Mouse (Mus musculus) megakaryocyte, embryonic 14.5 days (primary cell): ENCODE data around the gene Cwc15. TPM values are rescaled to one million over a fixed set of nuclear protein-coding genes. Genes with fewer than 3 reads are reported as not detected.
"Not testable (repeated sequence)": the region's sequence is repeated elsewhere in the genome, so short reads cannot be mapped to it uniquely, and the experiment has no call there.

ENCODE experiments used
- H3K27me3 ChIP-seq: replicated peaks from 2 replicates; pipeline ENCODE3; 2012; ENCODE audit warnings: inconsistent platforms
- H3K36me3 ChIP-seq: replicated peaks from 2 replicates; pipeline ENCODE3; 2012; ENCODE audit warnings: low read length, inconsistent platforms, mixed read lengths
- H3K4me1 ChIP-seq: 2 replicates; pipeline ENCODE4 v1.6.1; 2012; ENCODE audit warnings: inconsistent platforms
- H3K4me3 ChIP-seq: replicated peaks from 2 replicates; pipeline ENCODE3; 2012; ENCODE audit warnings: moderate library complexity, mild to moderate bottlenecking, inconsistent platforms
- H3K9me3 ChIP-seq: 2 replicates; pipeline ENCODE4 v1.6.1; 2012; ENCODE audit warnings: inconsistent platforms
- FLI1 ChIP-seq: IDR thresholded peaks from 2 replicates; pipeline ENCODE4 v1.6.1; 2012; ENCODE audit warnings: low read length, inconsistent platforms, mixed read lengths
- GATA1 ChIP-seq: IDR thresholded peaks from 3 replicates; pipeline ENCODE4 v1.6.1; 2012; ENCODE audit warnings: mixed read lengths, low read length, inconsistent platforms, borderline replicate concordance
- polyA plus RNA-seq: library from polyadenylated mRNA; stranded (reverse); fragments of >175 nt; gene quantifications from 2 replicates; pipeline ENCODE4 v1.2.3, GENCODE M21; 2012; ENCODE audit warnings: low replicate concordance; ENCODE audit not compliant: insufficient read depth

Cwc15 gene
- 24.0 TPM in 1 of 2 replicates, not detected in the other for polyA plus RNA-seq

DNA sequence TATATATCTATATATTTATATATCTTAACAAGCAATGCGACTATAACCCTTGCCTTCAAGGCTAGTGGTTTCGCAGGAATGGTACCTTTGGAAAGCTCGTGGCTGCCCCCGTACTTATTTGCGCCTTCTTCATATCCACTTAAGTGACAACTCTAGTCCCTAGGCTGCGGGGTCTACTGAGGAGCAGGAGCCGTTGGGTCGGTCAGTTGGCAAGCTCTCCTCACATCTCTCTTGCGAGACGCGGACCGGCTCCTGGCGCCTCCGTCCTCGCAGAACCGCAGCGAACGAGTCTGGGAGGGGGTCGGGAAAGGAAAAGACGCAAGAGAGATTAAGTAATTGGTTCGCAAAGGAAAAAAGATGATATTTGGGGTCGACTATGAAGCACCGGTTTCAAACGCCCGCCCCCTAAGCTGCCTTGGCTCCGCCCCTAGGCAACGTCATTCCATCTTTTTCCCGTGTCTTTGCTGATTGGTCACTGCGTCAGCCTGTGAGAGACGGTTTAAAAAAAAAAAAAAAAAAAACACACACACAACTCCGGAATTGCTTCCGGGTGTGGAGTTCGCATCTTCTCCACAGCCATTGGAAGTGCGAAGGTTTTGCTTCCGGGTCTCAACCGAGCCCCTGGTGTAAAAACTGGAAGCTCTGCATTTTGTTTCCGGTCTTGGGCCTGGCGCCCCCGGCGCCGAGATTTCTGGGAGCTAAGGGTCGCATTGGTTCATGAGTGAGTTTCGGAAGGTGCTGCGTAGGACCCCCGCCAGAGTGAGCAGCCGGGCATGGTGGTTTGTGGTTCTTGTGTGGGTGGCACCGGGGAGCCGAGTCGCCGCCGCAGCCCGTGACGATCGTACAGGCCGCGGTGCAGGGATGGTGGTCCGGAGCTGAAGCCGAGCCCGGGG lies at the start of gene Cwc15, which contains the start of gene Kdm4d:
Gene Cwc15, plus strand, starts transcription at position 595 of the 893 bp plus-strand sequence.
Gene Kdm4d, minus strand, starts transcription at position 460 of the 893 bp plus-strand sequence.
- Histone ChIP-seq H3K36me3 (peaks cover 36% of the 10 kb centered on the region), H3K4me3 (peak within 1 kb of the TSS; percentile 98), H3K9me3 (no peaks in the 10 kb centered on the region), H3K27me3 (no peaks in the 10 kb centered on the region), H3K4me1 (peaks cover 17% of the 10 kb centered on the region)
- TF ChIP-seq FLI1 (no peak), GATA1 (no peak)

DNA sequence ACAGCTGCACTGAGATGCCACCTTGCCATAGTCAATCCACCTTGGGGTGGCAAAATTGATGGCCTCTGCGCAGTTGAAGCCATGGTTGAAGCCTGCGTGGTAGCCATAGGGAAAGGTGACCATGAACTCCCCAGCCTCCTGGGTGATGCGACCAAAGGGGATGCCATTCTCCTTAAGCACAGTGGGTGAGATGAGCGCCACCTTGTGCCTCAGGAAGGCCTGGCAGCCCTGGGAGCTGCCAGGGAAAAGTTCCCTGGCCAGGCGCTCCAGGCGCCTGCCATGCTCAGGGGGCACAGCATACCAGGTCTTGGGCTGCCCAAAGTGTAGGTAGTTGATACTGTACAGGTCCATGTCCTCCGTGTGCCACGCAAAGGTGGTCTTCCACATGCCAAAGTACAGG lies 49.3 kb upstream of the Cwc15 start:
- H3K4me1 ChIP-seq, H3K9me3 ChIP-seq, H3K4me3 ChIP-seq, H3K36me3 ChIP-seq: not testable (repeated sequence)
- peaks cover 10% of the 10 kb centered on the region for H3K27me3 ChIP-seq

DNA sequence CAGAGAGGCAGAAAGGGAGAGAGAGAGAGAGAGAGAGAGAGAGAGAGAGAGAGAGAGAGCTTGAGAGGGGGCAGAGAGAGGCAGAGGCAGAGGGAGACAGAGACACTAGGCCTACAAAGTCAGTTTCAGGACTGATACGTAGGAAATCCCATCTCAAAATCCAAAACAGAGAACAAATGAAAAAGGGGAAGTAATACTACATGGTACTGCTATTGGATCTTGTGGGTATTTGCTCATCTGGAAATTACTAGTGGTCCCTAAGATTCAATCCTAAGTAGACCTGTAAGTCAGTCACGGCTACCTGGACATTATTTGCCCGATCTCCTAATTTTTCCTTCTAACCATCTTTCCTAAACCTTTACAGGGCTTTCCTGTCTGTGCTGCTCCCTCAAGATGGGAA lies 44.1 kb upstream of the Cwc15 start:
- Histone ChIP-seq H3K4me3 (no peak overlapping the region), H3K27me3 (peaks cover 2% of the 10 kb centered on the region), H3K9me3 (no peaks in the 10 kb centered on the region), H3K4me1 (peaks cover 5% of the 10 kb centered on the region), H3K36me3 (no peaks in the 10 kb centered on the region)
- TF ChIP-seq FLI1, result no peak
- no peak for TF ChIP-seq GATA1

DNA sequence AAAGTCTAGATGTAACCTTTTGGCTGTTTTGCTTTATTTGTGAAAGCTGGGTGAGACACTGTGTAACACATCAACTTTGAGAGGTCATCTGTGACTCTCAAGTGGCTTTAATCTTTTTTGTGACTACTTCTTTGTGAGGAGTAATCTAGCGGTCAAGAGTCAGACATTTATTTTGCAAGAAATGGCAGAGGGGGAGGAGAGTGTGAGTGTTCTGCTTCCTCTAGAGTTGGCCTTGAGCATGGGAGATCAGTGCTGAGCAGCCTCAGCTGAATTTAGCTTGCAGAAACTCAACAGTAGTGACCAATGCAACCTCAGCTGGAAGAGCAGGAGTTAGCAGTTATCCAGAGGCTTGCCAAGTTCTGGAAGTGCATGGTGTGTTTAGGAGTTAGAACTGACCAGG lies 37.9 kb upstream of the Cwc15 start:
- not testable (repeated sequence) for H3K27me3 ChIP-seq, H3K9me3 ChIP-seq, H3K4me1 ChIP-seq, H3K4me3 ChIP-seq, H3K36me3 ChIP-seq

DNA sequence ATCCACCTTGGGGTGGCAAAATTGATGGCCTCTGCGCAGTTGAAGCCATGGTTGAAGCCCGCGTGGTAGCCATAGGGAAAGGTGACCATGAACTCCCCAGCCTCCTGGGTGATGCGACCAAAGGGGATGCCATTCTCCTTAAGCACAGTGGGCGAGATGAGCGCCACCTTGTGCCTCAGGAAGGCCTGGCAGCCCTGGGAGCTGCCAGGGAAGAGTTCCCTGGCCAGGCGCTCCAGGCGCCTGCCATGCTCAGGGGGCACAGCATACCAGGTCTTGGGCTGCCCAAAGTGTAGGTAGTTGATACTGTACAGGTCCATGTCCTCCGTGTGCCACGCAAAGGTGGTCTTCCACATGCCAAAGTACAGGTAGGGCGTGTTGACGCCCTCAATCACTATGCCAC lies 36.7 kb upstream of the Cwc15 start:
- not testable (repeated sequence) for H3K9me3 ChIP-seq, H3K4me1 ChIP-seq, H3K36me3 ChIP-seq, H3K27me3 ChIP-seq, H3K4me3 ChIP-seq

DNA sequence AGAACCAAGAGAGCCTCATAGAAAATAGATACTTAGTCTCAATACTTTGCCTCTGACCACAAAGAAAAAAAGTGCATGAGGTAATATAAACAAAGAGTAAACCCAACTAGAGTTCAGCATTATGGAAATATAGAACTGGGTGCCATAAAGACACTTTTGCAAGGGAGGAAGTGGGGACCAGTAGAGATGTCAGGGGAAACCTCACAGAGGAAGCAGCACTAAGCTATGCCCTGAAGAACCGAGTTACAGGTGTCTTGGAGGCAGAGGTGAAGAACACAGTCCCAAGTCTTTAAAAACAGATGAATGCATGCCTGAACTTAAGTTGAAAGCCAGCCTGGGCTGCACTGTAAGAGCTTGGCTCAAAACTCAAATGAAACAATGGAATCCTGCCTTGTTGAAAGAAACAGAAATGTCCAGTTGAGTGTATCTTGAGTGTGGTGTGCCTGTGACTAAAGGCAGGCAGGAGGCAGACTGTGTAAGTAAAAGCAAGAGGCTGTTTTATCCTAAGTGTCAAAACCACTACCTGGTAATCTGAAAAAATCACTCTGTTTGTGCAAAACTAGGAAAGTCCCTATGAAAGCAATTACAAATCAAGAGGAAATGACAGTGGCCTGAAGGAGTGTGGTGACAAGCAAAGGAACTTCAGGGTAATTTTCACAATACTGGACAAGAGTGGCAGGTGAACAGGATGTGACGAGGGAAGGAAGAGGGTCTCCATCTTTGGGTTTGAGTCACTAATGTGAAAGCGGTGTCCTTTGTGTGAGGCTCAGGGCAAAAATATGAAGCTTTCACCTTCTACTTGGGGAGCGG lies 1.3 kb upstream of the Cwc15 start:
- Histone ChIP-seq H3K4me3 (peak overlapping the region; percentile 71), H3K36me3 (peaks cover 24% of the 10 kb centered on the region), H3K4me1 (peaks cover 17% of the 10 kb centered on the region), H3K27me3 (no peaks in the 10 kb centered on the region), H3K9me3 (no peaks in the 10 kb centered on the region)
- TF ChIP-seq GATA1 (no peak), FLI1 (no peak)

DNA sequence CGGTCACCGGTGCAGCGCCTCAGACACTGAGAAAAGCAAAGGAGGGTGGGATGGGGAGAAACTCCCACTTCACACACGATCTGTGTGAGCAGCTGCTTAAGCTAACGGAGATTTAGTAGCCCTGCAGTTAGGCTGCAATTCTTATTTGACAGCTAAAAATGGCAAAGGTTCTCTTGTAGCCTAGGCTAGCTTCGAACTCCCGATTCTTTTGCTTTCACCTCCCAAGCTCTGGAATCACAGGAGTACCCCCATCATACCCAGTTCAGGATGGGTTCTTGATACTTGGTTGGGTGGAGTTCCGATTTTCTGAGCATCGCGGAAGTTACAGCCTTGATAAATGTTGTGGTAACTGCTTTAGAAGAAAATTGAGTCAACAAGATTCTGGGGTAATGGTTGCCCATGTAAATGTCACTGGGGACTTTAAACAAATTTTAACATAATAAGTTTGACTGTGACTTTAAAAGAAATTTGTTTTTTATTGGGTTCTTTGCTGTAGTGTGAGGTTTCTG lies 553 bp downstream of the Cwc15 start:
- Histone ChIP-seq H3K27me3 (no peaks in the 10 kb centered on the region), H3K4me1 (peaks cover 17% of the 10 kb centered on the region)
- no peak for TF ChIP-seq FLI1
- TF ChIP-seq GATA1, result no peak

DNA sequence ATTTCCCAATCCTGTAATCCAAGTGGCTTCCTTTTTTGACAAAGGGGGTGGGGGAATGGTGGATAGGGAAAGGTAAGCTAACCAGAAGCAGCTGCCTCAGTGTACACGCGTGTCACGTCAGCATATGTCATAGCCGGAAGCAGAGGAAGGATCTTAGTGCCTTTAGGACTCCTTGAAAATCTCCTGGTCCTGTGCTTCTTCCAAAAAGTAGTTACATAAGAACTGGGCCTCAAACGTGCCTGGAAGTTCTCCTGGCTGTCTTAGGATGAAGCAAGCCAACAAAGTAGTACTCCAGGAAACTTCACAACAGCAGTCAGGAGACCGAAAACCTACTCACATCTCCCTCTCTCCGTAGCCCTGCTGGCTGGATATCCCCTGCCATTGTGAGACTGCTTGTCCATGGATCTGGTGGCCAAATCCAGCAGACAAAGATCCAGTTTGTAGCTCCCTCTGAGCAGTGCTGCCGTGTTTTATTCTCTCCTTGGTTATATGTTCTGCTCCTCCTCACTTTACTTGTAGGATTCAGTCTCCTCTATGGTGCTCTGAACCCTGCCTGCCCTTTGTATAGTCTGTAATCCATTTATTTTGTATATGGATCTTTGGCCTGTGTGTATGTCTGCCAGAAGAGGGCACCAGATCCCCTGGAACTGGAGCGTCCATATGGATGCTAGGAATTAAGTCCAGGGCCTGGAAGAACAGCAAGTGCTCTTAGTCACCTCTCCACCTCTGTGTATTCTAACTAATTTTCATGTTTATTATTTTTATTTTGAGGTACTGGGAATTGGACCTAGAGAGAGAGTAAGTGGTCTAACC lies 12.4 kb downstream of the Cwc15 start:
- no peak for TF ChIP-seq GATA1
- TF ChIP-seq FLI1, result no peak
- no peak overlapping the region for H3K4me3 ChIP-seq
- no peaks in the 10 kb centered on the region for H3K27me3 ChIP-seq
- peaks cover 71% of the 10 kb centered on the region for H3K36me3 ChIP-seq
- no peaks in the 10 kb centered on the region for H3K4me1 ChIP-seq
- H3K9me3 ChIP-seq, result no peaks in the 10 kb centered on the region

More for the DNA sequence above, 553 bp downstream of the Cwc15 start:
- Histone ChIP-seq H3K4me3 (peak overlapping the region; percentile 98), H3K9me3 (no peaks in the 10 kb centered on the region), H3K36me3 (peaks cover 43% of the 10 kb centered on the region)

DNA sequence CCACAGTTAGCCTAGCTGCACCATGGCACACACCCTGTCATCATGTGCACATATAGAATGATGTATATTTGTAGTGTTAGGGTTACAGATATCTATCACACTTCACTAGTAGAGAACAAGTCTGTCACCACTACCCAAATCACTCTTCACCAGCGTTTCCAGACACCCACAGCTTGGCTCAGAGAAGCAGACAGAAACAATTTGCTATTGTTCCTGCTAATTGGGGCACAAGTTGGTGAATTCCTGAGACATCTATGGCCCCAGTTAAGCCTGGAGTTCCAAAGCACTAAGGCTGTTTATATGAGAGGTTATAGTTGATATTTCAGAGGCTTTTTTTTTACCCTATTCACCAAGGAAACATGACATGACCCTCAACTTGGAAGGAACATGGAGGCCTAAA lies 16.9 kb downstream of the Cwc15 start:
- Histone ChIP-seq H3K36me3 (peaks cover 30% of the 10 kb centered on the region), H3K4me1 (peaks cover 25% of the 10 kb centered on the region), H3K4me3 (no peak overlapping the region), H3K9me3 (no peaks in the 10 kb centered on the region), H3K27me3 (peaks cover 1% of the 10 kb centered on the region)
- TF ChIP-seq GATA1 (no peak), FLI1 (no peak)
